Mouse (Mus musculus) lung, adult 2 months (tissue): Measurements from ENCODE around the gene Synrg. TPM values are rescaled to one million over a fixed set of nuclear protein-coding genes. Genes with fewer than 3 reads are reported as not detected.

Source experiments
- DNase-seq: peaks from one replicate; pipeline ENCODE4 v3.0.0; 2022
- H3K4me1 ChIP-seq: fragments of 200-500 bp; 2 replicates; pipeline ENCODE4 v1.6.1; 2011; ENCODE audit warnings: low read length; ENCODE audit not compliant: control insufficient read depth, insufficient read depth
- H3K4me3 ChIP-seq: fragments of 200-500 bp; replicated peaks from 2 replicates; pipeline ENCODE3; 2011; ENCODE audit warnings: low read depth, mild to moderate bottlenecking, control low read depth, low read length; ENCODE audit errors: extremely low read depth
- CTCF ChIP-seq: fragments of 200-500 bp; IDR thresholded peaks from 2 replicates; pipeline ENCODE4 v1.5.1; 2011; ENCODE audit warnings: mild to moderate bottlenecking, low read length, control low read depth; ENCODE audit not compliant: insufficient read depth
- POLR2A ChIP-seq: fragments of 200-500 bp; IDR thresholded peaks from 2 replicates; pipeline ENCODE4 v1.6.1; 2011; ENCODE audit warnings: low read depth, mild to moderate bottlenecking, control low read depth, low read length, borderline replicate concordance; ENCODE audit errors: extremely low read depth
- WGBS: fragments of 180-500 bp; shearing (Covaris S2); methylation state at CpG from one replicate; pipeline ENCODE4 v1.1.7; 2018; 5-methylcytosine and 5-hydroxymethylcytosine counted together
- polyA plus RNA-seq: library from polyadenylated mRNA; depleted of rRNA; stranded (reverse); fragments of >200 nt; gene quantifications from 2 replicates; pipeline ENCODE4 v1.2.3, GENCODE M21; 2012; rRNA removed

Synrg gene
- polyA plus RNA-seq, 1 experiment: 30.5 TPM

DNA sequence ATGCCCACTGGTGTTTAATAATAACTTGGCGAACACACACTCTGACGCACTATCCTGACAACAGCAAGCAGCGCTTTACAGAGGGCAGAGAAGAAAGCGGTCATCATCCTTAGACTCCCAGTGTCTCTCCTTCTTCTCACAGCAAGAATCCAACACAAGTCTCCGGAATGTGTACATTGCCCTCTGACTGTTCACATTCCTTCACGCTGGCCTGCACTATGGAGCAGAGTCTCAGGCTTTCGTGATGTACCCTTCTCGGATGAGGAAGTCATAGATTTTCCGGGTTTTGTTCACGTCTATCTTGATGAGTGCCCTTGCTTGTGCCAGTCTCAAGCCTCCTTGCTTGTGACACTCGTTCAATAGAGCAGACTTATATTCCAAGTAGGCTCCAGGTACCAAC is 115.1 kb downstream of the Synrg start:
- no peak for DNase-seq
- no peak for TF ChIP-seq CTCF
- no peak for TF ChIP-seq POLR2A
- Histone ChIP-seq H3K4me1 (no peaks in the 10 kb centered on the region), H3K4me3 (no peak overlapping the region)
- WGBS: 69% methylated on average over 11 of the region's 11 CpGs

DNA sequence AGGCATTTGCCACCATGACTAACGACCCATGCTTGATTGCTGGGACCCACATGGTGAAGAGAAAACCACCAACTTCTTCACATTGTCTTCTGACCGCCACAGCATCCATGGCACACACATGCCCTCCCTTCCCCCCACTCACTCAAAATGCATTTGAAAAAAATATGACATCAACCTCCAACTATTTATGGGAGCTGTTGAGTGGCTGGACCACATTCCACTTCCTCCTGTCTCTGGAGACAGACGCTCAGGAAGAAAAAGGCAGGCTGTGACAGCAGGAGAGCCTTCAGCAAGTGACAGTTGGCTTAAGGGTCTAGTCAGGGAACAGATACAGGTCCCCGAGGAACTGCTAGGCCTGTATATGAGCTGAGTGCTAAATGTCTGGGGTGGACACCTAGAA is 115.7 kb downstream of the Synrg start:
- no peak for TF ChIP-seq POLR2A
- TF ChIP-seq CTCF: no peak
- WGBS: 50% methylated on average over 4 of the region's 4 CpGs
- Histone ChIP-seq H3K4me1 (no peaks in the 10 kb centered on the region), H3K4me3 (no peak overlapping the region)
- DNase-seq: peak; percentile 37

GRCm38 (mm10) chr11:84080327-84080726 is 116.1 kb downstream of the Synrg start:
- no peak for TF ChIP-seq POLR2A
- no peak for TF ChIP-seq CTCF
- DNase-seq: no peak
- H3K4me3 ChIP-seq: no peak overlapping the region
- no peaks in the 10 kb centered on the region for H3K4me1 ChIP-seq
- 74% methylated on average over 3 of the region's 3 CpGs for WGBS

DNA sequence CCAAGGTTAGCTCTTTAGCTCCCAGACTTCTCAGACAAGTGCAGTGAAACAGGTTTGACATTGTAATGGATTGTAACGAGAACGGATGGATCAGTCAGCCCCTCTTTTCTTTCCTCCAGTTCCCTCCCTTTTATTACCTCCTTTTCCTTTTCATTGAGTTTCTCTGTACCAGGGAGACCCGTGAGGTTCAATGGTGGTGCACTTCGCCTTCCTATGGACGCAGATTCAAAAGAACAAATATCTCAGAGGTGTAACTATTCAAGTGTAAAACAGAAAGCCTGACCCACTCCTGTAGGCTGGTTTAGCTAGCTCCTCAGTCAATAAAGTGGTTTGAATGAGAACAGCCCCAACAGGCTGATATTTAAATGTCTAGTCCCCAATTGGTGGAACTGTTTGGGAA is 117.7 kb downstream of the Synrg start:
- Histone ChIP-seq H3K4me1 (no peaks in the 10 kb centered on the region), H3K4me3 (no peak overlapping the region)
- TF ChIP-seq CTCF (no peak), POLR2A (no peak)
- DNase-seq: no peak
- 94% methylated on average over 5 of the region's 5 CpGs for WGBS

DNA sequence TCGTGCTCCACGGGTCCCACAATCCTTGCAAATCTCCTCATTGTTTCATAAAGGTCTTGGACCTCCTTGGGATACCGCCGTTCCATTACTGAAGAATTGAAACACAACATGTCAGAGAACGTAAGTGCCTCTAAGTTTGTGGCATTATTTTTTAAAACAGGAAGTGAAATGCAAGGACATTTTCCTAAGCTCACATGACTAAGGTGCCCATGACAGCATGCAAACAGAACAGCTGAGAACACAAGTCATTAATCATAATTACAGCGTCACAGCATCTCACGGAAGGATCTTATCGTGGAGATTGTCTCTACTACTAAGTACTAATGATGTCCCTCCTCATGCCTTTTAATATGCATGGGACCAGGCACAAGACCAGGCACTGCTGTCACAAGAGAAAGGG is 126.3 kb downstream of the Synrg start:
- 85% methylated on average over 8 of the region's 8 CpGs for WGBS
- H3K4me1 ChIP-seq: no peaks in the 10 kb centered on the region

More for the DNA sequence above, 126.3 kb downstream of the Synrg start:
- no peak for DNase-seq
- H3K4me3 ChIP-seq: no peak overlapping the region
- no peak for TF ChIP-seq POLR2A
- TF ChIP-seq CTCF: no peak

Other genes starting within 250 kb of the Synrg start
- gene Wfdc21, start 217.5 kb upstream of the Synrg start, polyA plus RNA-seq: 16.9 and 29.8 TPM in 2 replicates
- 15.8 and 16.8 TPM in 2 replicates for gene Heatr6, start 210.7 kb upstream of the Synrg start, polyA plus RNA-seq
- gene Hnf1b, start 114.4 kb upstream of the Synrg start, polyA plus RNA-seq: 15.2 and 16.3 TPM in 2 replicates
- 2.7 and 4.9 TPM in 2 replicates for gene Ddx52, start 22.4 kb upstream of the Synrg start, polyA plus RNA-seq
- gene Dusp14, start 104.8 kb downstream of the Synrg start, polyA plus RNA-seq: 70.3 and 122 TPM in 2 replicates
- gene Tada2a, start 165.2 kb downstream of the Synrg start, polyA plus RNA-seq: 4.5 and 6.8 TPM in 2 replicates
- 25.1 and 34.5 TPM in 2 replicates for gene Acaca, start 165.2 kb downstream of the Synrg start, polyA plus RNA-seq
- not detected in 2 replicates for gene Gm11437, start 203.0 kb downstream of the Synrg start, polyA plus RNA-seq